Mouse (Mus musculus) thymus, postnatal 10 days (tissue): ENCODE results near the gene Gm20388.

Source experiments
- DNase-seq, 2 experiments: peaks; one replicate each; pipeline ENCODE4 v3.0.0; 2021; ENCODE audit warnings: low spot score in 2 of 2

Gene Gm20388

DNA sequence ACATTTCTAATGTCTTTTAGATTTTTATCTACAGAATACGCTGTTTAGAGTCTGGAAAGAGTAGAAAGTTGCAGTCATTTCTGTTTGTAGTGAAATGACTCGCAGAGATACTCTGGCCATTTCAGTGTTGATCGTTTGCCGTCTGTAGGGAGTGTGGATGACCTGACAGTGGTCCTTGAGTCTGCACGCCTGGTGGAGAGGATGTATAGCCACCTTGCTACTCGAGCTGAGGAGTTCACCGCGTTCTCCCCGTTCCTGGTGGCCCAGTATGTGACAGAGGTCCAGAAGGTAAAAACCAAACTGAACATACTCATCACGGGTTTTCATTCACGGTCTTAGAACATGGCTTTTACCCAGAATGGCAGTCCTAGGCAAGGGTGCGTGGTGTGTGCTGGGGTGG is 4134.3 kb downstream of the Gm20388 start:
- DNase-seq, result no peak

DNA sequence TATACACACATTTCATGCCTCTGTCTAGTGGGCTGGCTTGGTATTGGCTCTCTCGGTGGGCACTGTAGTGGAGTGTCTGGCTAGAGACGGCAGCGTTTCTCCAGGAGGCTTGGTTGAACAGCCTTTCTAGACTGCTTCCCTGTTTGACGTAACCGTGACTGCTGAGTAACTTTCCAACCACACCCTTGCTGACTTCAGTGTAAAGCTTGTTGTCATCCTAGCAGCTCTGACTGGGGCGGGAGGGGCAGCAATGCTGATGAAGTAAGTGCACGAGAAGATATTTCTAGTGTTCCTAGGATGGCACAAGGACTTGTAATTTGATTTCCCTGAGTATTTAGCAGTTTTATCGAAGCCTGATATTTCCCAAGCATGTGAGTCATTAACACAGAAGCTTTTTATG is 4135.2 kb downstream of the Gm20388 start:
- no peak for DNase-seq

DNA sequence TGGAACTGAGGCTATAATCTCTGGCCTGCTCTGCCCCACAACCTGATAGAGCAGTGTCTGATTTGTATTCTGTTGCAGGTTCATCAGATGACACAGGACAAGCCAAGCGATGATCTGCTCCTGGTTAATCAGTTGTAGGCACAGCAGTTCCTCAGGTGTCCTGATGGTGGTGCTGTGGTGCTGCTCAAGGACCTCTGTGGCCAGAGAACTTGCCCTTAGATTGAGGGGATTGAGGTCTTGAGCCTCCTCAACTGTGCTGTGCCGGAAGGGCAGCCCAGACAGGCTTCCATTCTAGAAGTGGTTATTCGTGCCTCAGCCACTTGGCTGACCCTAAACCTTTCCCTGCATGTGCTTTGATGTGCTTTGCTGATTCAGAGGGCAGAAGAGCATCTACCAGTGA is 4141.5 kb downstream of the Gm20388 start:
- DNase-seq, result peak; percentile 58 to 79

DNA sequence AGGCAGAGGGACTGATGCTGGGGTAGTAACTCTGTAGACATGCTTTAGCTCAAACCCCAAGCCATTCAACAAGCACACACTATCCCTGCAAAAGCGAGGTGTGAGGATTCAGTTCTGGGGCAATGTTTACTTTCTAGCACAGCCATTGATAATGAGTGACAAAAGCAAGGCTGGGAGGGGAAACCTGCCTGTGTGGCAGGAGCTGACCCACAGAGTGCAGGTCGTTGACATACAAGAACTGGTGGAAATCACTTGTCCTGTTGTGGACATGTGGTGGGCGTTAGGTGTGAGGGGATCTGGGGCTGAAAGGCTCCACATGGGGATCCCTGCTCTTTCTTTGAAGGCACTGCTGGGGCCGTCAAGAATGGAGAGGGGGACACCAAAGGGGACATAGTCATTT is 4141.9 kb downstream of the Gm20388 start:
- no peak for DNase-seq

DNA sequence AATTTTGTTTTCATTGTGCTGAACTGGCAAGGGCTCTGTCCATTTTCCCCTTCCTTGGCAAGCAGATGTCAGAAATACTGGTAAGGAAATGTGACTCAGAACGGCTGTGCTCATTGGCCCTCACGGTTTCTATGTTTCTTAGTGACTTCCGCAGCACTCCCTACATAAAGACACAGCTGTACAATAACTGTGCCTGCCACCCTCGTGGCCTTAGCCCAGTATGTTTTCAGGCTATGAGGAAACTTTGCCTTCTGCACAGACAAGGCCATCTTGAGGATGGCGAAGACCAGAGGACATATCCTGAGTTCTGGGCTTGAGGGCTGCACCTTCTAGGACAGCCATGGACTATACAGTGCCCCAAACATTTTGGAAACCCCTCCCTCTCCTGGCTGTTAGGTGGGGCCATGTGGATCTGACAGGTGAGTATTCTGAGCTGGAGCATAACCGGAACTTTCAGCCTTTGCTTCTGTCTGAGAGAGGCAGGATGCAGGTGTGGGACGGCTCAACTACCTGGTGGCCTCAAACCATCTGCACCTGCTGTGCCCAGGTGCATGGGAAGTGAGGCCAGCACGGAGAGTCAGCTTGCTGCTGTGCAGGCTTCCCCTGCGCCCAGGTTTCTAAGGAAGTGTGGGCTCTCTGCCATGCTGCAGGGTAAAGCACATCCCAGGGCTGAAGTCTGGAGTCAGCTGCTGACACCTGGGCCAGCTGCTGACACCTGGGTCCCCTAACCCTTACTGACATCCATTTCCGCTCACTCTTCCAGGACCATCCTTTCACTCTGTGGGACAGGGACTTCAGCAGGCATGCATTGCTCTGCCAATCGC is 4146.4 kb downstream of the Gm20388 start:
- peak; percentile 60 to 73 for DNase-seq

DNA sequence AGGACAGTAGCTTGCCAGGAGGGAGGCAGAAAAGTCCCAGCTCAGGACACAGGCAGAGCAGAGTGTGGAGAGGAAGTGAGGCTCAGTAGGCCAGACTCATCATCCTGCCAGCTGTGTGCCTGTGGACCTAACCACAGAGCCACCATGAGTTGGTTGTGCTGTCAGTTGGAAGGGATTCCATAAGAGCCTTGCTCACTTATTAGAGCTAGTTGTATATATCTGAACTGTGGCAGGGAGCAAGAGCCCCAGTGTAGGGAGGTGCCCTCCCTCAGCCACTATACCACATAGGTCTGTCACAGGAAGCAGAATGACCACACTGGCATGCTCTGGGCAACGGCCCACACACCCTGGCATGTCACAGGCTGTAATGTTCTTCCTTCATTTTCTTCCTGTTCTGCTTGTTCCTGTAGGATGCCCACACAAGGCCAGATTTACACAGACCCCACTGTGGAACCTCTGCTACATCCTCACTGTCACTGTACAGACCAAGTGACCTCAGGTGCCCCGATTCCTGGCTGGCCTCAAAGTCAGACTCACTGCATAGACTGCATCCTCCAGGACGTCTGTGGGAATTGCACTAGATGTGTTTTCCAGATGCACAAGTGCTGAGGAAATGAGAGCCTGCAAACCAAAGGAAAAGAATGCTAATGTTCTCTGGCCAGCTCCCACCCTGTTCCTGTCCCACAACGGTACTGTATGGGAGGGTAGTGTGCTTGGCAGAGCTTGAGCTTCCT is 4155.9 kb downstream of the Gm20388 start:
- peak; percentile 36 to 44 for DNase-seq

DNA sequence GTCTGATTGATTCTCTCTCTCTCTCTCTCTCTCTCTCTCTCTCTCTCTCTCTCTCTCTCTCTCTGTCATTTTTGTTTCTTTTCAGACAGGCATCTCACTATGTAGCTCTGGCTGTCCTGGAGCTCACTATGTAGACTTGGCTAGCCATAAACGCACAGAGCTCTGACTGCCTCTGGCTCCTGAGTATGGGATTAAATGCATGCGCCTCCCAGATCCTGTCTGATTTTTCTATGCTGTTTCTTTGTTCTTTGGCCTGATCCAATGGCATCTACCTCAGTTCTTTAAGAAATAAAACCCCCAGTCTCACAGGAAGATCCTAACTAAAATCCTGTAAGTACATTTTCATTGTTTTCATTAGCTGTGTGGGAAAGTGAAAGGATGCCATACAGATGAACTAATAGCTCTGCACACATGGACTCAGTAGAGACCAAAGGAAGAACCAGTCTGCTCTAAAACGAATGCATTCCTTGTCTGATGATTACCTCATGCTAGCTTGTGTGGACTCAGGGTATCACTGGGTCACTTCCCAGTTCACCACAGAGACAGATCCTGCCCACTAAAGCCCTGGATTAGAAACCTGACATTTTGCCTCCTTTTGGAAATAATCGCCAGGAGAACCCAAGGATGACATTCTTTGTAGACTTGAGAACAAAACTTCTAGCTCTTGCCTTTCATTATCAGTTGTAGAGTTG is 4156.6 kb downstream of the Gm20388 start:
- no peak for DNase-seq

DNA sequence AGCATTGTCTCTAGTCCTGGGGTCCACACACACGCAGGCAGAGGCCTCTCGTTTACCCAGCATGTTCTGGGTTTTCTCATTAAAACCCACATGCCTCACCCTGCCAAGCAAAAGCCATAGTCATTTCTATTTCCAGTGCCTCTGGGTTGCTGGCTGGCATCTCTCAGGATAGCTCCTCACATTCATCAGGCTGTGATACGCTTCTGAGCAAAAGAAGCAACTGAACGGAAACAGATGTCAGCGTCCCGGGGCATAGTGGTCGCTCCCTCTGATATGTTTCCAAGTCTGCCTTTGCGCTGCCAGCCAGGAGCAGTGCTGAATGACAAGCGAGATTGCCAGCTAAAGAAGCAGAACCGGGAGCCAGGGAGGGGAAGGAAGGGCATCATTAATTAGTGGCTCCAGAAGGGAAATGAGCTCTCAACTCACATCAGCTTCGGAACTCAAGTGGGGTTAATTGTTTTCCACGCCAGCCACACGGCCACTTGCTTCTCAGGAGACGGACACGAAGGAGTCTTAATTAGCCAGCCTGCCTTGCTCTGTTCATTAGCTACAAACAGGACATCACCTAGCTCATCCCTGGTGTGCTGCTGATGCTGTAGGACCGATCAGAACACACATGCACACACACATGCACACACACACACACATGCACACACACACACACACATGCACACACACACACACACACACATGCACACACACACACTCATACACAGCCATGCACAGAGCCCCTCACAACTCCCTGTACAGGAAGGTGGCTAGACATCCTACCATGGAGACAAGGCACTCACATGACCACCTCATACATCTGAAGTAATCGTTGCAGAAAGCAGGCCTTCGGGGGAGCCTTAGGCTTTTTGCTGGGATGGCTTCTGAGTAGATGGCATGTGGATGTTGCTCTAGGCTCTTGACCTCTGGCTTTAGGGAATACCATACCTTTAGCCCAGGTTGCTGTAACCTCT is 4160.0 kb downstream of the Gm20388 start:
- no peak for DNase-seq

DNA sequence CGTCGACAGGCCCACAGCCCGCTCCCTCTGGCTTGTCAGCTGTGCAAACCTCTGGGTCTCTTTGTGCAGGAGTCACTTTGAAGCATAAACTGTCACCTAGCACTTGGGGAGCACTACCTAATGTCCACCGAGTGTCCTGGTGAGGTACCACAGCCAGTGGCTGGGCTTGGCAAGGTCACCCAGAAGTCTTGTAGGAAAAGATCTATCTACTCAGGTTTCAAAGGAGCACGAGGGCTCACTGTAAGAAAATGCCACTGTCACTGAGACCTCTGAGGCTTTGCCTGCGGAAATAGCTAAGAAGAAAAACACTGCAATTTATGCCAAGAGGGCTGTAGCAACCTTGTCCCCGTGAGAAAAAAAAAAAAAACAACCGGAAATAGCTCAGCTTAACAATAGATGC is 4165.3 kb downstream of the Gm20388 start:
- peak; percentile 44 for DNase-seq

DNA sequence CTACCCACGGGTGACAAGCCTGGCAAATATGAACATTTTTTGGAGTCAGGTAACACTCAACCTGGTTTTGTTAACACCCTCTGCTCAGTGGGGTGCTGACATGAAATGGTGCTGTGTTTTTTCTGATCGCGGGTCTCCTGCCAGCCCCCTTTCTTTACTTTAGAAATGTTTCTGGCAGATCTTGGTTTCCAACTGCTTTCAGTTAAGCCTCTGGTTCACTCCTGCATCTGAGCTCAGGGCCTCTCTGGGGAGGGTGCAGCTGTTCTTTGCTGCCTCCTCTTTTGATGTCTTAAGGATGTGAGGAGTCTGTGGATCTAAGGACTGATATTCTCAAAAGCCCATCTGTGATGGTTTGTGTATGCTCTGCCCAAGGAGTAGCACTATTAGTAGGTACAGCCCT is 4165.8 kb downstream of the Gm20388 start:
- DNase-seq, result peak; percentile 61 to 62

DNA sequence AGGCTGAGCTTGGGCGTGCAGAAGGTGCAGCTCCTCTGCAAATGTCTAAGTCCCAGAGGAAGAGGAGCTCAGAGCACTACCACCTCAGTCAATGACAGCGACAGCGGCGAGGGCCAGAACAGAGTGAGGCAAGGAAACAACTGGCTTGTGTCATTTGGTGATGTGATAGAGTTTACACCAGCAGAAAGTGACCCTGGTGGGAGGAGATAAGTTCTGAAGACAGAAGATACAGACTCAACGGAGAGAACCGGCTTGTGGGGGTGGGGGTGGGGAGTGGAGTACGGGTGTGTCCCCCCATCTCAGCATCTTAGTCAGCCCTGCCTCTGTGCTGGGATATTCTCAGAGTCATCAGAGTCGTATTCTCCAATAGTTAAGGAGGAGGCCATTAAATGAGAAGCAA is 4166.7 kb downstream of the Gm20388 start:
- DNase-seq, result no peak

DNA sequence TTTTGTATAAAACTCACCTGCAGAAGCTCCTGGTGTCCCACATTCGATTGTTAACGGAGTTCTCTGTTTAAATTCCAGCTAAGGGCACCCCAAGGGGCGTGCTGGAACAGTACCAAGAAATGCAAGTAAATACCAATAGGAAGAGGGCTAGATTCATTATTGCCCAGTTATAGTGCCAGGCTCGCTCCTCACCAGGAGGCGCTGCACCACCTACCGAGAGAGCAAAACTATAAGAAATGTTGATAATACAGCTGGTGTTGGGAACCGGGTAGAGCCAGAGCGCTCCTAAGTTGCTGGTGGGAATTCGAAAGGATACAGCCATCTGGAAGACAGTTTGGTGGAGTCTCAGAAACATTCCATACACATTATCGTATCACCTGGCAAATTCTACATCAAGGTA is 4167.4 kb downstream of the Gm20388 start:
- peak in 1 of 2 experiments; percentile 36 for DNase-seq

DNA sequence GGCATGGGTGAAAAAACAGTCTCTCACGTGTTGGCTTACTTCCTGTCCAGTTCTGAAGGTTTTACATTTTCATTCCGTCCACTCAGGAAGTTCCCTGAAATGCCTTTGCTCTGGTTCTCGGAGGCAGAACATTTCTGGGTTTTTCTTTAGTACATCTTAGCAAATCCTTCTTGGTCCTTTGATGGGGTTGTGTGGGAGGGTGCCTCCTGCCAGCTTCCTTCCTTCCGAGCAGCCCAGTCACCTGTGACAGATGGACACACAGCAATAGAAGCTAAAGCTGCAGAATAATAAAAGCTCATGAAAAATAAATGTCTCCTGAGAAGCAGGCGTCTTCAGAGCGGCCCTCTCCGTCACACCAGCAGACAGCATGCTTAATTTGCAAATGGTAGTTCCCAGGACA is 4168.3 kb downstream of the Gm20388 start:
- DNase-seq, result no peak

DNA sequence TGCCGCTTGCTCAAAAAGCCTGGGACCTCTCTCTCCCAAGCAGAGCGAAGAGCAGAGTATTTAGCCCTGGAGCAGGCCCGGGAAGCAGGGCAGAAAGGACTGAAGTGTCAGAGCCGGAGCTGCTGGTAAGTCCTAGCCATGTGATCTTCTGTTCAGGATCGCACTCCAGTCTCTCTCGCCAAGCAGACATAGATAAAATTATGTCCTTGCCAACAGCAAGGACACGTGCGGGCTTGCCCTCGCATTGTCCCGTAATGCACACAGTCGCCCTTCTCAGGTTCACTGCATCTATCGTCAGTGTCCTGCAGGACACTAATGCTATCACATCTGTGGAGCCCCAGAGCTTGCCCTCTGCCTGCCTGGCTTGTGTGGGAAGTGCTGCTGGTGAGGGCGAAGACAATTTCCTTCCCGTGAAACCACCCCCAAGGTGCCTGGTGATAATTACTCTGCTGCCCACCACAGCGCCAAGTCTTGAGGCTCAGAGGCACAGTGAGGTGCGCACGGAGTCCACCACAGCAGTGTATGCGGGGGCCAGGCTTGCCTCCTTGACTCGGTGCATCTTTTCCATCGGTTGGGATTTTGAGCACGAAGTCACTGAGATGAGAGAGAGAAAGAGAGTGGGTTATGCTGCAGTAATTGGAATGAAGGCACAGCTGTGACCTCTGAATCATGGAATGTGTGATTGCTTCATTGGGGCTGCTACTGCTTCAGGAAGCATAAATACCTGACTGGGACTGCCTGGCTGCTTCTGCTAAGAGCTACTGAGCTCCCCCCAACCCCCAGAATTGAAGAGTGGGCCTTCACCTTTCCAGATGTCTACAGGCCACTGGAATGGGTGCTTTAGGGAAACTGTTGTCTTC is 4170.1 kb downstream of the Gm20388 start:
- no peak for DNase-seq

DNA sequence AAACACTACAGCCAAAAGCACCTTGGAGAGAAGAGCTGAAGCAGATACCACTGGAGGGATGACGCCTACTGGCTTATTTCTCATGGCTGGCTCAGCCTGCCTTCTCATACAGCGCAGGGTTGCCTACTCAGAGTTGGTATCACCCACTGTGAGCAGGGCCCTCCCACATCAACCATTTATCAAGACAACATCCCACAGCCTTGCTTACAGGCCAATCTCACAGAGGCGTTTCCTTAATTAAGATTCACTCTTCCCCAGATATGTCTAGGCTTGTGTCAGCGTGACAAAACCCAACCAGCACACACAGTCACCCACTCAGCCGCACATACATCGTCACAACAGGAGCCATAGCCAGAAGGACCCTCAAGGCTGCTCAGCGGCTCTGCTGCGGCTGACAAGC is 4172.0 kb downstream of the Gm20388 start:
- DNase-seq, result no peak

DNA sequence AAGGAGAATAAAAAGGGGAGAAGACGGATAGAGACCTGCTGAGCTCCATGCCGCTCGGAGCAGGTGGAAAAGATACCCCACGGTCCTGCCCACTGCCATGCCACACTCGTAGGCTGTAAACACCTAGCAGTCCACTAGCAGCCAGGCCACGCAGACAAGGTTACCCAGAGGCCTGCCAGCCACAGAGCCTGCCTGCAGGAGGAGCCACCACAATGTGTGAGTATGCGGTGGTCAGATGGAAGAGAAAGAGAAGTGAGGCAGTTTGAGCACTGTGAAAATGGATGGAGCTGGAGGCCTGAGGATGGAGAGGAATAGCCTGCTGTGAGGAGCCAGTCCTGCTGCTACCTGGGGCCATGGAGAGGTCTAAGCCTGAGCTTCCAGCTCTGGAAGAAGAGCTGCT is 4173.0 kb downstream of the Gm20388 start:
- no peak for DNase-seq

DNA sequence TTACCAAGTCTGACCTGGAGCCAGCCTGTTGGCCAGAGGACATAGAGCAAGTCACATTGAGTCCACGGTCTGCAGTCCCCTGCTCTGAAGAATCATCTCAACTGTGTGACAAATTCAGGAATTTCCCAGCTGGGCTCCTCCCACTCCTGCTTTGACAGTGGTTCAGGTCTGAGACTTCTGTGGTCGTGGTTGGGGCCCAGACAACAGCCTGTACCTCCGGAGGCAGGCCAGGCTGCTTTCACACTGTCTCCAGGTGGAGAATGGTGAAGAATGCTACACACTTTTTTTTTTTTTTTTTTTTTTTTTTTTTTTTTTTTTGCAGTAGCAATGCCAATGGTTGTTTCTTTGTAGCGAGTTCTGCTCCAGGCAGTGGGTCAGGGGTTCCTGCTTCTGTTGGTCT is 4175.0 kb downstream of the Gm20388 start:
- DNase-seq, result no peak

DNA sequence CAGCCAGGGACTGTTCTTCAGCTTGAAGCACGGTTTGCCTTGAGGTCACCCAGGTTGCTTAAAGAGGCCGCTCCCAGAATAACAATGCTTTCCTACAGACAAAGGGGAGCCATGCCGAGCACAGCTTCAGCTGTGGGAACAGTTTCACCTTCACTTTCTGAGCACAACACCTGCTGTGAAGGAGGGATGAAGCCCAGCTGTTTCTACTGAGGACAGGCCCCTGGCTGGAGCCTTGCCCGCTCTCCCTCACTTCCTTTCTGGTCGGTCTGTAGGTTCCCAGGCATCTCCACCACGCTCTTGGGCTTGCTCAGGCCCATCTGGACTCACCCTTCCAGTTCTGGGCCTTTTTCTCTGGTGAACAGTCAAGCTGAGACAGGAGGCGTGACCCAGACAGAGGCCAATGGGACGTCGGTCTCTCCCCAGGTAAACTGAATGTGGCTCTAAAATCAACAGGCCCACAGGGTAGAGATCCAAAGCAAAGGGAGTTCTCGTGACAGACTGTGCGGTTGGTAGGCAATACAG is 4177.5 kb downstream of the Gm20388 start:
- no peak for DNase-seq

DNA sequence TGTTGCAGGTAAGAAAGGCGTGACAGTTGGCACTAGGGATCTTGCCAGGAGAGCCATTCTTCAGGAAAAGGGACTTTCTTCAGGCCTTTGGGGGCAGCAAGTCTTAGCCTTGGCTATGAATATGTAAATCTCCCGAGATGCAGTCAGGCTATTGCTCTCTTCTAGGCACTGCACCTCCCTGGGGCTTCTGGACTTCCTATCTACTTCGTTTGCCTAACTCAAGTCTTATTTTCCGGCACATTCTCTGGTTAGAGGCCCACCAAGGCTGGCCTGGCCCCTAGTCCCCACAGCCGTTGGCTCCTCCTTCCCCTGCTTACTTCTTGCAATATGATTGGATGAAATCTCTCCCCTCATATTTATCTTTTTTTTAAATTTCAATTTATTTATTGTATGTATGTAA is 4178.4 kb downstream of the Gm20388 start:
- DNase-seq, result no peak

DNA sequence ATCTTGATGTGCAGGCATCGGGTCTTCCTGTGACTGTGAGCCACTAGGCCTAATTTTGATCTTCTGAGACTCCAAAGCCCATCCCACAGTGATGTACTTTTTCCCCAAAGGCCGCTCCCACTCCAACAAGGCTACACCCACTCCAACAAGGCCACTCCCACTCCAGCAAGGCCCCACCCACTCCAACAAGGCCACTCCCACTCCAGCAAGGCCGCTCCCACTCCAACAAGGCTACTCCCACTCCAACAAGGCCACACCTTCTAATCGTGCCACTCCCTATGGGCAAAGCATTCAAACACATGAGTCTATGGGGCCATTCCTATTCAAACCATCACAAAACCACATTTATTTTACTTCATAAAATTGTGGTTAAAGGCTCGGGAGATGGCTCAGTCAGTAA is 4179.8 kb downstream of the Gm20388 start:
- no peak for DNase-seq
